Comparison of ENCODE assay signal across 7 mouse cellular contexts in genomic region chr11:73199230-73199712, GRCm38 (mm10). TPM values are rescaled to one million over a fixed set of nuclear protein-coding genes. Genes with fewer than 3 reads are reported as not detected.
DNase-seq lines count a peak whose midpoint lies in the region; ATAC-seq and TF ChIP-seq lines count a peak whose summit lies in the region.

TSS of gene Shpk (plus strand) at chr11:73199460.

- H3K9ac ChIP-seq in intestine, postnatal 0 days (ENCODE audit: low read depth, low read length): peak within 1 kb of the TSS; percentile 78
- H3K9ac ChIP-seq in midbrain, embryonic 12.5 days (replicated peaks): peak within 1 kb of the TSS; percentile 72

- H3K4me2 ChIP-seq in intestine, postnatal 0 days (replicated peaks; ENCODE audit: low read depth): peak within 1 kb of the TSS; percentile 99
- H3K4me2 ChIP-seq in midbrain, embryonic 12.5 days (replicated peaks): peak within 1 kb of the TSS; percentile 90

- ATAC-seq in intestine, postnatal 0 days: peak; percentile 96
- ATAC-seq in midbrain, embryonic 12.5 days (ENCODE audit: low FRiP score, low read depth): peak; percentile 98

- peak within 1 kb of the TSS; percentile 92 for H3K27ac ChIP-seq in intestine, postnatal 0 days (ENCODE audit: low read depth, low read length)
- H3K27ac ChIP-seq in midbrain, embryonic 12.5 days (replicated peaks): no peak within 1 kb of the TSS
- peak within 1 kb of the TSS; percentile 92 for H3K27ac ChIP-seq in small intestine, adult 2 months (ENCODE audit: insufficient read depth, low read depth, low read length)

- DNase-seq in adrenal gland, adult 8-10 months: peak; percentile 94
- DNase-seq in embryo, embryonic 9.5 days (ENCODE audit: extremely low spot score): peak; percentile 93
- DNase-seq in gonadal fat pad, adult 2 months (ENCODE audit: low read depth): no peak
- peak; percentile 96 for DNase-seq in left cerebral cortex, postnatal 4 days

- peak within 1 kb of the TSS; percentile 74 for H3K4me3 ChIP-seq in intestine, postnatal 0 days (ENCODE audit: low read depth, low read length)
- H3K4me3 ChIP-seq in midbrain, embryonic 12.5 days: peak within 1 kb of the TSS; percentile 62
- peak within 1 kb of the TSS; percentile 85 for H3K4me3 ChIP-seq in small intestine, adult 2 months (ENCODE audit: low read depth, low read length)

- peaks cover 5% of the 10 kb centered on the region; the same call in 1 of the 2 replicates for H3K4me1 ChIP-seq in intestine, postnatal 0 days (replicated peaks; ENCODE audit: control insufficient read depth, insufficient read depth, low read length)
- H3K4me1 ChIP-seq in midbrain, embryonic 12.5 days: peaks cover 13% of the 10 kb centered on the region
- H3K4me1 ChIP-seq in small intestine, adult 2 months (ENCODE audit: control insufficient read depth, insufficient read depth, insufficient read length, low read length): peaks cover 4% of the 10 kb centered on the region; the same call in 1 of the 2 replicates

- H3K36me3 ChIP-seq in intestine, postnatal 0 days (ENCODE audit: control insufficient read depth, insufficient read depth): peaks cover 7% of the 10 kb centered on the region; the same call in 1 of the 2 replicates
- H3K36me3 ChIP-seq in midbrain, embryonic 12.5 days: peaks cover 4% of the 10 kb centered on the region
- H3K36me3 ChIP-seq in small intestine, adult 2 months (ENCODE audit: control insufficient read depth, insufficient read depth, low read length): 0 out of 2 replicates have a peak, but pooled peaks cover 3% of the 10 kb centered on the region

- no peaks in the 10 kb centered on the region for H3K27me3 ChIP-seq in intestine, postnatal 0 days (replicated peaks; ENCODE audit: control insufficient read depth, insufficient read depth, low read length)
- H3K27me3 ChIP-seq in midbrain, embryonic 12.5 days: peaks cover 7% of the 10 kb centered on the region; the same call in 1 of the 2 replicates
- H3K27me3 ChIP-seq in small intestine, adult 2 months (ENCODE audit: control insufficient read depth, insufficient read depth, low read length): no peaks in the 10 kb centered on the region

- peak; percentile 62 for TF ChIP-seq POLR2A in small intestine, adult 2 months (IDR thresholded peaks at IDR 0.05; ENCODE audit: low read depth, low read length)

- intact Hi-C loops in left cerebral cortex, postnatal 4 days (cut with DNase I): no loop called here

- H3K9me3 ChIP-seq in intestine, postnatal 0 days (ENCODE audit: control insufficient read depth): no peaks in the 10 kb centered on the region
- no peaks in the 10 kb centered on the region for H3K9me3 ChIP-seq in midbrain, embryonic 12.5 days

- TF ChIP-seq CTCF in intestine, postnatal 0 days (IDR thresholded peaks at IDR 0.05; ENCODE audit: low read depth): no peak
- no peak for TF ChIP-seq CTCF in small intestine, adult 2 months (IDR thresholded peaks at IDR 0.05; ENCODE audit: extremely low read depth, insufficient read length, insufficient replicate concordance, low read depth, low read length)

- WGBS in intestine, postnatal 0 days: 0% methylated on average over 30 of the region's 32 CpGs
- WGBS in midbrain, embryonic 12.5 days: under 1% methylated on average over 28 of the region's 32 CpGs
- WGBS in small intestine, adult 2 months: under 1% methylated on average over 32 of the region's 32 CpGs

RNA-seq across cellular contexts. Expression of gene Shpk, which starts in this region (rescaled TPM):
- 10 to 100 TPM; 12.0 to 19.3 (median 14.2) TPM for total RNA-seq in adrenal gland, adult 8-10 months (2022)
- polyA plus RNA-seq in gonadal fat pad, adult 2 months (2012; rRNA removed): 11.5 and 11.8 TPM in 2 replicates
- 21.3 and 26.3 TPM in 2 replicates for polyA plus RNA-seq in intestine, postnatal 0 days (2015; fragmentation: Nextera tagmentation; extraction: Ambion mirVana)
- total RNA-seq in left cerebral cortex, postnatal 4 days (2021): 1 to 10 TPM; 1.1 to 1.2 TPM
- polyA plus RNA-seq in midbrain, embryonic 12.5 days (2016; fragmentation: Nextera tagmentation; extraction: Ambion mirVana): 1.4 and 1.5 TPM in 2 replicates
- polyA plus RNA-seq in small intestine, adult 2 months (2012; rRNA removed): 5.6 and 14.8 TPM in 2 replicates

Comparison
In these comparisons a context has a peak if more than half of its experiments do, and no peak if none do; other contexts are left out.
1. RNA of gene Shpk (total RNA-seq): 12.0 to 19.3 TPM in adrenal gland, adult 8-10 months; 1.1 to 1.2 TPM in left cerebral cortex, postnatal 4 days; every median in the first group is over 4 times any median in the second.
2. Peak in every context shown above with its lines, with median percentiles within 50 percentile points of each other: H3K4me3 ChIP-seq.